Mouse (Mus musculus) hindbrain, embryonic 13.5 days (tissue): Measurements from ENCODE around the gene Myo10. TPM values are rescaled to one million over a fixed set of nuclear protein-coding genes. Genes with fewer than 3 reads are reported as not detected.

ENCODE experiments used
- ATAC-seq: fragments of 200-750 bp; cut with Nextera tagmentation; 2 replicates; pipeline ENCODE4 v1.8.0; 2017; ENCODE audit warnings: moderate TSS enrichment; ENCODE audit not compliant: low FRiP score
- H3K27ac ChIP-seq: fragments of 300-500 bp; sonication (generic); 2 replicates; pipeline ENCODE4 v1.5.1; 2015; ENCODE audit warnings: inconsistent platforms, mild to moderate bottlenecking, moderate library complexity
- H3K27me3 ChIP-seq: fragments of 300-500 bp; sonication (generic); 2 replicates; pipeline ENCODE4 v1.6.1; 2015; ENCODE audit warnings: mild to moderate bottlenecking, inconsistent platforms
- H3K36me3 ChIP-seq: fragments of 300-500 bp; sonication (generic); 2 replicates; pipeline ENCODE4 v1.6.1; 2015; ENCODE audit warnings: mild to moderate bottlenecking, inconsistent platforms
- H3K4me1 ChIP-seq: fragments of 300-500 bp; sonication (generic); replicated peaks from 2 replicates; pipeline ENCODE4 v1.6.1; 2015; ENCODE audit warnings: inconsistent platforms
- H3K4me2 ChIP-seq: fragments of 300-500 bp; sonication (generic); 2 replicates; pipeline ENCODE4 v1.6.1; 2015; ENCODE audit warnings: inconsistent platforms, mild to moderate bottlenecking, moderate library complexity
- H3K4me3 ChIP-seq: fragments of 300-500 bp; sonication (generic); 2 replicates; pipeline ENCODE4 v1.5.1; 2015; ENCODE audit warnings: mild to moderate bottlenecking, inconsistent platforms
- H3K9ac ChIP-seq: fragments of 300-500 bp; sonication (generic); 2 replicates; pipeline ENCODE4 v1.6.1; 2015; ENCODE audit warnings: mild to moderate bottlenecking, inconsistent platforms
- H3K9me3 ChIP-seq: fragments of 300-500 bp; sonication (generic); 2 replicates; pipeline ENCODE4 v1.6.1; 2016; ENCODE audit warnings: inconsistent platforms
- WGBS: fragments of 180-500 bp; shearing (Covaris S2); methylation state at CpG from one replicate; pipeline ENCODE4 v1.1.7; 2015; 5-methylcytosine and 5-hydroxymethylcytosine counted together
- polyA plus RNA-seq: library from polyadenylated mRNA; unstranded; fragments of >200 nt; fragmentation: Nextera tagmentation; extraction: Ambion mirVana; gene quantifications from 2 replicates; pipeline ENCODE4 v1.2.1, GENCODE M21; 2015

The Myo10 gene
- polyA plus RNA-seq, 1 experiment from 2014 or later = 26.6 TPM

- Histone ChIP-seq H3K4me3 (no peak overlapping the region), H3K27ac (no peak overlapping the region), H3K4me1 (peaks cover 80% of the 10 kb centered on the region), H3K36me3 (no peaks in the 10 kb centered on the region), H3K27me3 (no peaks in the 10 kb centered on the region), H3K9ac (peak overlapping the region; percentile 51), H3K9me3 (no peaks in the 10 kb centered on the region), H3K4me2 (peak overlapping the region; percentile 17; the same call in 1 of the 2 replicates)
- 65% methylated on average over 13 of the region's 13 CpGs for whole genome bisulfite sequencing
- ATAC-seq = no peak
Observed at GRCm38 (mm10) chr15:25764653-25765352, 142.5 kb downstream of the Myo10 start.

- WGBS = 78% methylated on average over 6 of the region's 6 CpGs
- ATAC-seq = no peak
- Histone ChIP-seq H3K4me2 (no peak overlapping the region), H3K27me3 (no peaks in the 10 kb centered on the region), H3K27ac (no peak overlapping the region), H3K9ac (no peak overlapping the region), H3K36me3 (no peaks in the 10 kb centered on the region), H3K4me1 (peaks cover 59% of the 10 kb centered on the region), H3K9me3 (no peaks in the 10 kb centered on the region), H3K4me3 (no peak overlapping the region)
Observed at GRCm38 (mm10) chr15:25767777-25768176, 145.5 kb downstream of the Myo10 start.

DNA sequence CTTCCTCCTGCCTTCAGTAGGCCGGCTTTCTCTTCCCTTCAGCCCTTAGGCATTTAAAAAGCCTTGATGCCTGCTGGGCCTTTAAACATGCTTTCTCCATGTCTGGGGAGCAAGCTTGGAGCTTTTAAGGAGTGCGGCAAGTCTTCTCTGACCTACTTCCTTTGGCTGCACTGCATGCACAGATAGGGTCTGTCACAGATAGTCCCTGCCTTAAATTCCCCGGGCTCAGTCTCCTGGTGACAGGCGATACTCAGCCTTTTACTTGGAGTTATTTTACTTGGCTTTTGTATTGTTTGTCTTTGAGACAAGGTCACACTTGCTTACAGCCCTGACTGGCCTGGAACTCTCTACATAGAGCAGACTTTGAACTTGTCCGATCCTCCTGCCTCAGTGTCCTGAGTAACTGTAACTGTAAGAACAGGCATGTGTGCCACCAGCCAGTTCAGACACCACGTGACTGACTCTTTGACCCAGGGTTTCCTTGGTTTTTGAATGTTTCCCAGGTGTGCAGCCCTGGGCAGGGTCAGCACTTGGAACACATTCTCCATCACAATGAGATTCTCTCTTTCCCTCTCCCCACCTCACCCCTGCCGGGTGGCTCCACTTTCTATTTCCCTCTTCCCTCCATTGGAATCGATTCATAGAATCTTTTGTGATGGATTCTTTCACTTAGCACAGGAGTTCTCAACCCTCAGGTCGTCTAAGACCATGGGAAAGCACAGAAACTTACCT is 147.4 kb downstream of the Myo10 start:
- Histone ChIP-seq H3K4me1 (peaks cover 58% of the 10 kb centered on the region), H3K4me2 (no peak overlapping the region), H3K4me3 (no peak overlapping the region), H3K36me3 (no peaks in the 10 kb centered on the region), H3K27ac (no peak overlapping the region), H3K9me3 (no peaks in the 10 kb centered on the region), H3K27me3 (no peaks in the 10 kb centered on the region), H3K9ac (no peak overlapping the region)
- WGBS = 48% methylated on average over 9 of the region's 9 CpGs
- no peak for ATAC-seq

DNA sequence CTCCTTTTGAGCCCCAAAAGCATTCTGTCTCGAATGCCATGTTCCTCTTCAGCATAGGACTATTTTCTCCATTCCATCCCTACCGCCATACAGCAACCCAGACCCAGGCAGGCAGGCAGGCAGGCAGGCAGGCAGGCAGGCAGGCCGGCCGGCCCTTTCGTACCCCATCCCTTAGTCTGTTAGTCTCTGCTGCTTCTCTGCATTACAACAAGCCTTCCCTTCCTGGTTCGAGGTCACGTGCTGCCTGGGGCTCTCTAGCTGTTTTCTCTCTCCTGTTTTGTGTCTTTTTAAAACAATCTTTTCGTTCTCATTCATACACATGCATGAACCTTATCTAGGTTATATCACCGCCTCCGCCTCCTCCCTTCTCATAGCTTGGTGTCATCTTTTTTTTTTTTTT is 149.5 kb downstream of the Myo10 start:
- Histone ChIP-seq H3K4me2 (no peak overlapping the region), H3K4me1 (peaks cover 62% of the 10 kb centered on the region), H3K27me3 (no peaks in the 10 kb centered on the region), H3K4me3 (no peak overlapping the region), H3K27ac (no peak overlapping the region), H3K9ac (no peak overlapping the region), H3K36me3 (no peaks in the 10 kb centered on the region), H3K9me3 (no peaks in the 10 kb centered on the region)
- 77% methylated on average over 10 of the region's 10 CpGs for WGBS
- ATAC-seq = no peak

DNA sequence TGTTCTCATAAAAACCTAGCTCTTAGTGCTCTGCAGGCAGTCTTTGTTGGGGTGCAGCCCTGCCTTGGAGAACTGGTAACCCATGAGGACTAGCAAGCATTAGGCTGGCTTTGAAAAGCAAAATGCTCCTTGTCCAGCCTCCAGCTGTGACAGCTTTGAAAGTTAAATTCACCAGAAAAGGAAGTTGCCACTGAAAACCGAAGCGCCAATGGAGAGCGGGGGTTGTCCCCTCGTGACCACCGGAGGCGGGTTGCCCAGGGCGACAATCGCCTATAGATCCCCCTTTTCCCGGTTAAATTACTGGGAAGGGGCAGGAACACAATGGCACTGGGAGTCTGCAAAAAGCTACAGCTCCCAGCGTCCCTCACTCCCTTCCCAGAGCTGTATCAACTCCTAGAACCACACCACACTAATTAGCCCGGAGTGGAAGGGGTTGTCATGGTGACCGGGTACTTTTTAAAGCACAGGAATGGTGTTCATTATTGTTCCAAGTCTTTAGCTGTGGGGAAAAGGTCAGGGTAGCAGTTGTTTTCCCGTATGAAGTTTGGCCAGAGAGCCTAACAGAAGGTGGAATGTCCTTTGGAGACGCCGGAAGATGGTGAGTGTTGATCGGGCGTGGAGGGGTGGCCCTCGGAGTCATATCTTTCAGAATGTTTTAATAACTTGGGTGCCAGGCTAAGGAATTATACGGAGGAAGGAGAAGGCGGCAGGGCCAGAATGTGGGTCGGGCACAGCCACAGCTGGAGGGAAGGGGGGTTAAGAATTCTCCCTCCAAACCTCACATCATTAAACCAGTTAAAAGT is 151.6 kb downstream of the Myo10 start:
- peaks cover 50% of the 10 kb centered on the region for H3K4me1 ChIP-seq
- peak overlapping the region; percentile 56 for H3K4me2 ChIP-seq
- H3K27me3 ChIP-seq = no peaks in the 10 kb centered on the region
- H3K9me3 ChIP-seq = no peaks in the 10 kb centered on the region
- H3K4me3 ChIP-seq = peak overlapping the region; percentile 35
- peaks cover 10% of the 10 kb centered on the region for H3K36me3 ChIP-seq
- peak overlapping the region; percentile 78 for H3K27ac ChIP-seq
- WGBS = 3% methylated on average over 21 of the region's 21 CpGs
- peak; percentile 84 for ATAC-seq
- H3K9ac ChIP-seq = peak overlapping the region; percentile 39; the same call in 1 of the 2 replicates

- ATAC-seq = no peak
- H3K9me3 ChIP-seq = no peaks in the 10 kb centered on the region
- H3K4me1 ChIP-seq = peaks cover 33% of the 10 kb centered on the region
- 74% methylated on average over 8 of the region's 8 CpGs for WGBS
- no peak overlapping the region for H3K4me3 ChIP-seq
- no peaks in the 10 kb centered on the region for H3K27me3 ChIP-seq
- peaks cover 43% of the 10 kb centered on the region for H3K36me3 ChIP-seq
- no peak overlapping the region for H3K9ac ChIP-seq
- no peak overlapping the region for H3K27ac ChIP-seq
- H3K4me2 ChIP-seq = no peak overlapping the region
Observed at GRCm38 (mm10) chr15:25778937-25779336, 156.6 kb downstream of the Myo10 start.

- ATAC-seq = no peak
- H3K4me3 ChIP-seq = no peak overlapping the region
- H3K4me1 ChIP-seq = peaks cover 26% of the 10 kb centered on the region
- 57% methylated on average over 23 of the region's 23 CpGs for WGBS
- peaks cover 50% of the 10 kb centered on the region for H3K36me3 ChIP-seq
- H3K9ac ChIP-seq = no peak overlapping the region
- H3K27me3 ChIP-seq = no peaks in the 10 kb centered on the region
- no peaks in the 10 kb centered on the region for H3K9me3 ChIP-seq
- peak overlapping the region; percentile 40; the same call in 1 of the 2 replicates for H3K27ac ChIP-seq
- no peak overlapping the region for H3K4me2 ChIP-seq
Observed at GRCm38 (mm10) chr15:25779522-25780191, 157.3 kb downstream of the Myo10 start.

DNA sequence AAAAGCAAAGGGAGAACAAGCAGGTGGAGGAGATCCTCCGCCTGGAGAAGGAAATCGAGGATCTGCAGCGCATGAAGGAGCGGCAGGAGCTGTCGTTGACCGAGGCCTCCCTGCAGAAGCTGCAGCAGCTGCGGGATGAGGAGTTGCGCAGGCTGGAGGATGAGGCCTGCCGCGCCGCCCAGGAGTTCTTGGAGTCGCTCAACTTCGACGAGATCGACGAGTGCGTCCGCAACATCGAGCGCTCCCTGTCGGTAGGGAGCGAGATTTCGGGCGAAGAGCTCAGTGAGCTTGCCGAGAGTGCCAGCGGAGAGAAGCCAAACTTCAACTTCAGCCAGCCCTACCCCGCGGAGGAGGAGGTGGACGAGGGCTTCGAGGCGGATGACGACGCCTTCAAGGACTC is 158.7 kb downstream of the Myo10 start:
- Histone ChIP-seq H3K9ac (no peak overlapping the region), H3K4me1 (peaks cover 12% of the 10 kb centered on the region)
- WGBS = 86% methylated on average over 33 of the region's 33 CpGs

DNA sequence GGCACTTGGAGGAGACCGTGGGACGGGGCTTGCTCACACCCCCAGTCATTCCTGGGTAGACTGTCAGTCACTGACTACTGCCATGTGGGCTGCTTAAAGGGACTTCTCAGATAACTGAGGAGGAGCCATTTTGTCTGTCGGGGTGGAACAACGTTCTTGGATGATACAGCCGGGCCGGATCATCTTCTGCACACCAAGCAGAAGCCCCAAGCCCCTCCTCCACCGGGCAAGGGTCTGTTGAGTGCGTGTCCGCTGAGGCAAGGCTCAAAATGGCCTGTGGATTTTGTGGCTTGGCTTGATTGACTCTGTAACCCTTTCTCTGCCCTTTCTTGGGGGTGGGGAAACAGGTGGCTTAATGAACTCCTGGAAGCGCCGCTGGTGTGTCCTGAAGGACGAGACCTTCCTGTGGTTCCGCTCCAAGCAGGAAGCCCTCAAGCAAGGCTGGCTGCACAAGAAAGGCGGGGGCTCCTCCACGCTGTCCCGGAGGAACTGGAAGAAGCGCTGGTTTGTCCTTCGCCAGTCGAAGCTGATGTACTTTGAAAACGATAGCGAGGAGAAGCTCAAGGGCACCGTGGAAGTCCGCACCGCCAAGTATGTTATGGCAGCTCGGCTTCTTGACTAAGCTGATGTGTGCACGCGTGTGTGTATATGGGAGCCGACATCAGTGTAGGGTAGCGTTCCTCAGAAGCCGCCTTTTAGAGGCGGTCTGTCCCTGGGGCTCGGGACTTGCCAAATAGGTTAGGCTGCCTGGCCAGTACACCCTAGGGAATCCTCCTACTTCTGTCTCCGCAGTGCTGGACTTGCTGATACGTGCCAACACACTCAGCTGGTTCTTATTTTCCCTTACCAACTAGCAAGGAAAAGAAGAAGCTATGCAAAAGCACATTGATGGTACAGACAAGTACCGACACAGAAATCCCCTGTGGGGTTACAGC is 163.4 kb downstream of the Myo10 start:
- Histone ChIP-seq H3K4me2 (no peak overlapping the region), H3K9ac (no peak overlapping the region), H3K36me3 (peaks cover 41% of the 10 kb centered on the region), H3K27me3 (no peaks in the 10 kb centered on the region), H3K4me1 (peaks cover 14% of the 10 kb centered on the region), H3K27ac (no peak overlapping the region), H3K9me3 (no peaks in the 10 kb centered on the region), H3K4me3 (no peak overlapping the region)
- no peak for ATAC-seq
- WGBS = 93% methylated on average over 35 of the region's 35 CpGs

More for the DNA sequence above, 158.7 kb downstream of the Myo10 start:
- peaks cover 57% of the 10 kb centered on the region for H3K36me3 ChIP-seq
- no peaks in the 10 kb centered on the region for H3K27me3 ChIP-seq
- no peak overlapping the region for H3K27ac ChIP-seq
- H3K4me3 ChIP-seq = no peak overlapping the region
- no peak for ATAC-seq
- no peaks in the 10 kb centered on the region for H3K9me3 ChIP-seq
- H3K4me2 ChIP-seq = no peak overlapping the region

GRCm38 (mm10) chr15:25787406-25787805 is 165.1 kb downstream of the Myo10 start:
- Histone ChIP-seq H3K4me3 (no peak overlapping the region), H3K36me3 (peaks cover 26% of the 10 kb centered on the region), H3K9ac (no peak overlapping the region), H3K4me2 (no peak overlapping the region), H3K27me3 (no peaks in the 10 kb centered on the region), H3K9me3 (no peaks in the 10 kb centered on the region), H3K27ac (peak overlapping the region; percentile 3; the same call in 1 of the 2 replicates), H3K4me1 (peaks cover 18% of the 10 kb centered on the region)
- 71% methylated on average over 9 of the region's 9 CpGs for WGBS
- no peak for ATAC-seq

- no peaks in the 10 kb centered on the region for H3K9me3 ChIP-seq
- no peaks in the 10 kb centered on the region for H3K27me3 ChIP-seq
- no peak overlapping the region for H3K9ac ChIP-seq
- H3K27ac ChIP-seq = 0 out of 2 replicates have a peak overlapping the region, but pooled peaks have one; percentile 19
- peaks cover 23% of the 10 kb centered on the region for H3K36me3 ChIP-seq
- peaks cover 18% of the 10 kb centered on the region for H3K4me1 ChIP-seq
- no peak for ATAC-seq
- no peak overlapping the region for H3K4me2 ChIP-seq
- H3K4me3 ChIP-seq = no peak overlapping the region
- WGBS = 88% methylated on average over 8 of the region's 8 CpGs
Observed at GRCm38 (mm10) chr15:25787965-25788364, 165.6 kb downstream of the Myo10 start.
